Mouse (Mus musculus): Measurements from ENCODE around the gene Polr2a.
"Not testable (repeated sequence)": the region's sequence is repeated elsewhere in the genome, so short reads cannot be mapped to it uniquely, and the experiment has no call there.

Gene Polr2a

GRCm38 (mm10) chr11:69731408-69731807, 27.0 kb downstream of the Polr2a start:
- DNase-seq, result not testable (repeated sequence)

DNA sequence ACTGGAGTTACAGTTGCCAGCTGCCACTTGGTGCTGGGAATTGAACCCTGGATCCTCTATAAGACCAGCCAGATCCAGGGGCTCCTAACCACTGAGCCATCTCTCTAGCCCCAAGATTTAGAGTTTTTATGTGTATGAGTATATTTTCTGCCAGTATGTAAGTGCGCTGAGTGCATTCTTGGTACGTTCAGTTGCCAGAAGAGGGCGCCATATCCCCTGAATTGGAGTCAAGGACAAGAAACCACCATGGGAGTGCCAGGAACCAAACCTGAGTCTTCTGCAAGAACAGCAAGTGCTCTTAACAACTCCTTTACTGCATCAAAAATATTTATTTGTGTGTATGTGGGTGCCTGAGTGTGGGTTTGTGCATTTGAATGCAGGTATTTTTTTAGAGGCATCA, 29.4 kb downstream of the Polr2a start:
- DNase-seq, result peak; percentile 93

DNA sequence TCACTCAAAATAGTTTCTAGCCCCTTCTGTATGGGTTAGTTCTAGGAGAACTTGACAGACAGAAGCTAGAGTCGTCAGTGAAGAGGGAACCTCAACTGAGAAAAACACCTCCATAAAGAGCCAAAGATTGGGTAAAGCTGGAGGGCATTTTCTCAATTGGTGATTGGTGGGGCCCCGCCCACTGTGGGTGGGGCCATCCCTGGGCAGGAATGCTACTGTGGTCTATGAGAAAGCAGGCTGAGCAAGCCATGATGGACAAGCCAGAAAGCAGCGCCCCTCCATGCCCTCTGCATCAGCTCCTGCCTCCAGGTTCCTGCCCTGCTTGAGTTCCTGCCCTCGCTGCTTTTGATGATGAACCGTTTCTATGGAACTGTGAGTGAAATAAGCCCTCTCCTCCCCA, 32.5 kb downstream of the Polr2a start:
- DNase-seq, result no peak

DNA sequence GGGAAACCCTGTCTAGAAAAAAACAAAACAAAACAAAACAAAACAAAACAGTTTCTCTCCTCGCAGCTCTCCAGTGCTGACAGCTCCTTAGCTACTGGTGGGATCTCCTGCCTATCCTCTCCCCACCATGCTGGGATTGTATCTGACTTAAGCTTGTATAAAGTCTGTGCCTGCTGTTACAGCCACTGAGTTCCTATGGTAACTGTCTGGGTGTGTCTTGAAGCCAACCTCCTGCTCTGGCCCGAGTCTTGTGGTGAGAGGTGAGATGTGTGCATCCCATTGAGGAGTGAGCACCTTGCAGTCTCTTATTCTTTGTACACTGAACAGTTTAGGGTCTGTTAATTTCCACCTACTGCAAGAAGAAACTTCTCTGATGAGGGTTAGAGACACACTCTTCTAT, 35.4 kb downstream of the Polr2a start:
- DNase-seq, result no peak

DNA sequence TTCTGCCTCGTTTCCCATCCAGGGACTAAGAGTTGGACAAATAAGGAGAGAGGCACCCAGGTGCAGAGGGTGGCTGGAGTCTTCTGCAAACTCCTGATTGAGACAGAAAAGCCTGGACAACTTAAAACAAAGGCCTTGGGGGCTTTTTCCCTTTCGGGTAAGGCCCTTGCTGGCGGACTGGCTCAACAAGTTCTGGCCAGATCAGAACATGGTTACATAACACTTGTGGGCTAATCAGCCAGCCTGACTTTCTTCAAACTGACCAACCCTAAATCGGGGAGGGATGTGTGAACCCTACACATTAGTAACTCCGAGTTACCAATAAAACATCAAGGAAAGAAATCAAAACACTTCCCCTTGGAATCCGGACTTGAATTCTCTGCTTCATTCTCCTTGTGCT, 37.6 kb downstream of the Polr2a start:
- no peak for DNase-seq

GRCm38 (mm10) chr11:69719423-69719822, 39.0 kb downstream of the Polr2a start:
- no peak for DNase-seq

GRCm38 (mm10) chr11:69718661-69719060, 39.8 kb downstream of the Polr2a start:
- no peak for DNase-seq

GRCm38 (mm10) chr11:69716953-69717352, 41.5 kb downstream of the Polr2a start:
- DNase-seq, result no peak

DNA sequence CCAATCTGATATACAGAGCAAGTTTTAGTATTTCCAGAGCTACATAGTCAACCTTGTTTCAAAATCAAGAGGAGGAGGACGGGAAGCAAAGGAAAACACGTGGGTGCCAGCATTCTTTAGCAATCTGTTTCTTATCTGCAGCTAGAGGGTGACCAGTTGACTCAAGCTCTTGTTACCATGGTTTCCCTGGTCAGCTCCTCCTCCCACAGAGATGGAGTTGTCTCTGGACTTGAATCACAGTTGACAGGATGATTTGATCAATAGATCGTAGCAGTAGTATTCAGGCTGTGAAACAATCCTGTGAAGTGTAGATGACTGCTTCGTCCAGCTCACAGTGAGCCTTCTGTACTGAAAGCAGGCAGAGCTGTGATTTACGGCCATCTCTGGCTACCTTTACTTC, 42.5 kb downstream of the Polr2a start:
- peak; percentile 90 for DNase-seq

GRCm38 (mm10) chr11:69715482-69715881, 43.0 kb downstream of the Polr2a start:
- peak; percentile 89 for DNase-seq

GRCm38 (mm10) chr11:69714636-69715329, 43.7 kb downstream of the Polr2a start:
- peak; percentile 87 for DNase-seq

GRCm38 (mm10) chr11:69712954-69713672, 45.3 kb downstream of the Polr2a start:
- DNase-seq, result no peak

GRCm38 (mm10) chr11:69711082-69711481, 47.4 kb downstream of the Polr2a start:
- DNase-seq, result no peak

DNA sequence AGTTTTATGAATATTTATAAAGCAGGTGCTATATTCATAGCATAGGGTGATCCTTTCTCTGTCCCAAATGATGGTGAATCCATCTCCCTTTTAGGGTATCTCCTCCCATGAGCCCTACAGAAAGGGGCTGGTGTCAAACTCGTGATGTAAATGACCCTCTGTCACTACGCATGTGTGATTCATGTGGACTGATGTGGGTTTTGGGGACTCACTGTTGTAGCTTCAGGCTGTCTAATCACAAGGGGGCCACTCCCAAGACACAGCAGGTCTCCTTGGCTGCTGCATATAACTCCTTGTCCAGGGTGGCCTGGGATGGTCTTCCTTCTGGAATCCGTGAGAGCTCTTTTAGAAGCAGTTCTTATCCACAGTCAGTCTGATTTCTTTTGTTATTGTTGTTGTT, 48.0 kb downstream of the Polr2a start:
- DNase-seq, result no peak

DNA sequence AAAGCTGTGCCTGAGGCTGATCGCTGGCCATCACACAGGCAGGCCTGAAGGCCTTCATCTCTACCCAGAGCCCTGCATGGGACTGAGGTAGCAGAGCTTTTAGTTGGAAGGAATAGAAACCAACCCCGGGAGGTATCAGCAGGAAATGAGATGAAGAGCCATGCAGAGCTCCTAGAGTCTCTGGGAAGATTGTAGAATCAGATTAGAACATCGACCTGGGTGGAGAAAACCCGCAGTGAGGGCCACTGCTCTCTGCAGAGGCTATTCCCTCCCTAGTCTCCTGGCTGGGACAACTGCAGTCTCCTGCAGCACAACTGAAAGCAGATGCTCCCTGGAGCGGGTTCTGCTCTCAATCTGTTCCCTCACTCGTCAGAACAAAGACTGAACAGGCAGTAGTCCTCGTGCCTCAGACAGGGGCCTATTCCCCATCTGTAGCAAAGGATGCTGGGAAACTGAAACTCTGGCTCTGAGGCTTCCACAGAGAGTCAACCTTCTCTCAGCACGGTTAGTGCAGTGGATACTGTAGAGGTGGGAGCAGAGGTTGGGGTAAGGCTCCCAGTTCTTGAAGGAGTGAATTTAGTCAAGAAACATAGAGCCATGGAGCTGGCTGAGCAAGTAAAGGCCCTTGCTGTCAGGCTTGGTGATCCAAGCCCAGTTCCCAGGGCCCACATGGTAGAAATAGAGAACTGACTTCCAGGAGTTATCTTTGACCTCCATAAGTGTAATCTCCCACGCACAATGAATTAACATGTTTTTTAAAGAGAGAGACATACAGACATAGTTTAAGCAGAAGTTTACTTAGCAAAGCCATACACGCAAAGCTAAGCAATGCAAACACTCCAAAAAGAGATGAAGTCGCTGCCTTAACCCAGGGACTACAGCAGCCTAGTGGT, 48.6 kb downstream of the Polr2a start:
- no peak for DNase-seq

DNA sequence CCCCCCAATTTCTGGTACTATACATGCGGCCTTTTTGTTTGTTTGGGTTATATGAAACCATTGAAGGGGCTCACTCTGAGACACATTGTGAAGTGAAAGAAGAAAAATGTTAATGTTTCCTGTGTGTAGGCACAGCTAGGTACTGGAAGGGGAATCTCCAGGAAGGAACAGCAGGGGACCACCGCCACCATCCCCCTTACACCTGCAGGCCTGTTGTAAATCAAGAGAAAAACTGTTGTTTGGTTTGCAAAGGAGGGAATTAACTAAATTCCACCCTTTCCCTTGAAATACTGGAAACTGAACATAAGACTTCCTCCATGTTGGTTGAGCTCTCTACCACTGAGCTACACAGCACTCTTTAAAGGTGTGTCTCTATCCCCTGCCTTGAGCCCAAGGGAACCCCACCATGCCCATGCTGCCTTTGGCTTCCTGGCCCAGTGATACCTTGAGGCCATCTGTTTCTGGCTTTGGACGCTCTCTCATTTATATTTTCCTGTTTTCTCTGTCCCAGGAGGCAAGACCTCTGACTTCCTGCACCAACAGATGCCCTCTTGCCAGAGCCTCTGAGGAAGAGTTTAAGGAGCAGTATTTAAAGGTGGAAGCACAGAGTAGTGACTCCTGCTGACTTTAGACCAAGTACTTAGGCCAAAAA, 49.7 kb downstream of the Polr2a start:
- DNase-seq, result no peak

- no peak for DNase-seq
Measured at GRCm38 (mm10) chr11:69707873-69708381, 50.5 kb downstream of the Polr2a start.

DNA sequence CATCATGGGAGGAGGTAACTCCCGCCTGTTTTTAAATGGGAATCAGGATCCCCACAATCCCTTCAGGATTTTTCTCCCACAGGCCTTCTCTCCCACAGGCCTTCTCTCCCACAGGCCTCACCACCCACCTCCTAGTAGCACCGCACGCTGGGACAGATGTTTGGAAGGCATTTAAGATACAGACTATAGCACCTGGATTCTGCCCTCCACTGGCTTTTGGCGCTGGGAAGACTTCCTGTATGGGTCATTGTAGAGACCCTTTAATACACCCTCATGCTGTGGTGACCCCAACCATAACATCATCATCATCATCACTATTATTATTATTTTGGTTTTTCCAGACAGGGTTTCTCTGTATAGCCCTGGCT, 51.0 kb downstream of the Polr2a start:
- no peak for DNase-seq

DNA sequence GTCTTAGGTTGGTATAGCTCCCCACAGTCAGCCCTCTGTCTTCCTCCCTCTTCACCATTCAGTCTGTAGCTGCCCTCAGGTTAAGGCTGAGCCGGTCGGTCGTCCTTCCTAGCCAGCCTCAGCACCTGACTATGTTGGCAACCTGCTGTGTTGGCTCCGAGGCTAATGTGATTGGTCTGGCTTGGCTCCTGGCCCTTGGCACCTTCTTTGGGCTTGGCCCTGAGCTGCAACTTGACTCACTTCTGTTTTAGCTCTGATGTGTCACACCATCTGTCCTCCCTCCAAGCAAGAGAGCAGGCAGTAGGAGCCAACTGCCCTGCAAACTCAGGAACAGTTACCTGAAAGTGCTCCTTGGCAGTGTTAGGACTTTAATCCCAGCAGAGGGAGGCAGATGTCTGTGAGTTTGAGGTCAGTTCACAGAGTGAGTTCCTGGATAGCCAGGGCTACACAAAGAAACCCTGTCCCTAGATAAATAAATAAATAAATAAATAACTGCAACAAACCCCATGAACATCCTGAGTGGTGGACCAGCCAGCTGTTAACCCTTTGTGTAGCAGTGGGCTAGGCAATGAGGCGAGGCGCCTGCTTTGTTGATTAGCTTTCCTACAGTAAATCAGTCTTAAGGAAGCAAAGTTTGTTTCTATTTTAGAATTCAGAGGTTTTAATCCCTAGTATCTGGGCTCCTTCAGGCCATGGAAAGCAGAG, 51.5 kb downstream of the Polr2a start:
- peak; percentile 99 for DNase-seq

GRCm38 (mm10) chr11:69704613-69705010, 53.8 kb downstream of the Polr2a start:
- no peak for DNase-seq

DNA sequence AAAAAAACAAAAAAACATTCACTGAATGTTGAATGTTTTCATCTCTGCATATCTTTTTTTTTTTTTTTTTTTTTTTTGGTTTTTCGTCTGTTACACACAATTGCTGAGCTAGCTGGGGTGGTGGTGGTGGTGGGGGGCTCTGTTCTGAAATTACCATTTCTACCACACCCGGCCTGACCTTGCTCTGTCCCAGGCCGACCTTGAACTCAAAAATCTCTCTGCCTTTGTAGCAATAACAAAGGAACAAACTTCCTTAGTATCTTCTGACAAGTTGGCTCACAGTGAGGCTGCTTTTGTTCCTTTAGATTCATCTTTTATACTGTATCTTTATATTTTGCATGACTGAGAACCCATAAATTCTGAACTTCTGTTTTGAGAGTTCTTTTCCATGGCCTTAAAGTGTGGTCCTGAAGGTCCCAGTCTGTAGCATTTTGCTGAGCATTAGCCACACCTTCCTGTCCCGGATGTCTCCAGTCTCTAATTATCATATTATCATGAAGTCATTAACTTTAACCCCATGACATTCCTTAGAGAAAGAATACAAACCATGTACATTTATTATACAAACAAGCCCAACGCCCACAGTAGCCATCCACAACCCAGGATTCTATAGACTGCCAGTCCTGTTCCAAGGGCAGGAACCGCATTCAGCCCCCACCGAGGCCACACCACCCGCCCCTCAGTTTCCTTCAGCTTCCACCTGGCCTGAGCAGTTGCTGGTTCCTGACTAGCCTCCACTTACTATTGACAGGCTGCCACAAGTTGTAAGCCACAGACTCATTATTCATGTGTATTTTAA, 54.4 kb downstream of the Polr2a start:
- DNase-seq, result peak; percentile 60
